Mouse (Mus musculus): ENCODE measurements at regions not wholly inside any gene's neighbourhood (a gene's known extent, or its start where the extent isn't known, plus 50 kb on each side); places are given as distances from the start of the nearest gene placed in this dataset.

- no peak for DNase-seq (ENCODE audit: low read depth, low spot score)
Measured at GRCm38 (mm10) chr1:109161067-109161466, 821.2 kb upstream of the Cdh7 start.

- DNase-seq (ENCODE audit: low read depth, low spot score), result no peak
Measured at GRCm38 (mm10) chr1:109170838-109171237, 811.4 kb upstream of the Cdh7 start.

GRCm38 (mm10) chr1:109186497-109186896 lies 795.7 kb upstream of the Cdh7 start:
- DNase-seq (ENCODE audit: low read depth, low spot score), result peak; percentile 5

- no peak for DNase-seq (ENCODE audit: low read depth, low spot score)
Measured at GRCm38 (mm10) chr1:109220088-109220487, 762.1 kb upstream of the Cdh7 start.

- no peak for DNase-seq (ENCODE audit: low read depth, low spot score)
Measured at GRCm38 (mm10) chr1:109223571-109223970, 758.7 kb upstream of the Cdh7 start.

Data from ZHBTc4 (cell line).